Mouse (Mus musculus): Measurements from ENCODE around the gene Ube2d3. TPM values are rescaled to one million over a fixed set of nuclear protein-coding genes. Genes with fewer than 3 reads are reported as not detected.

The Ube2d3 gene
- polyA plus RNA-seq, 1 experiment from 2014 or later: 476 TPM

DNA sequence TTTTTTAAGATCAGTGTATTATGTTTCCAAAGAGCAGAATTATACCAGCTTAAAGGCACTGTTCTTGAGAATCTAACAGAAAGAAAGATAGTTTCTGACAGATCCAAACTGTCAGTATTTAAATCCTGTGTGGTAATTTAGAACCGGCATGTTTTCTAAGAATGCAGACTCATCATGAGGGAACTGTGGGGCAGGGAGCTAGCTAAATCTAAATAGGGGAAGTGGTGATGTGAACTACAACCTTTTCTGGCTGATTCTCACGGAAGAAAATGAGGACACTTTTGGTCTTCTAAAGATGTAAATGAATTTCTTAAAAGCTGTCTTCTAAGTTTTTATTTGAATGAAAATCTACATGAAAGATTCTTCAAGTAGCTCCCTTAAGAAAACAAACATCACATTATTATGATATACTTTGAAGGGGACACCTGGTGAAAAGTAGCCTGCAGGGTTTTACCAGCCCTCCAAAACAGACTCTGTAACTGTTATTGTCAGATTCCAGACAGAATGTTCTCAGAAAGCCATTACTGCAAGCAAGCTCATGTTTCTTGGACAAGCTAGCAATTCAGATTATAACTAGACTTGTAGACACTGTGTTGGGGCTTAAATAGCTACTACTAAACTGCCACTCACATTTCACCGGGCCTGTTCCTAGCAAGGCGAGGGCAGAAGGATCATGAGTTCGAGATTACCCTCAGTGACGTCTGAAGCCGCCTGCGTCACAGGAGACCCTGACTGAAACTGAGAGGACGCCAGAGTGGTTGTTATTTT is 17.2 kb upstream of the Ube2d3 start:
- WGBS: 84% methylated on average over 9 of the region's 9 CpGs
- no peak for ATAC-seq (ENCODE audit: insufficient number of reproducible peaks, insufficient read depth, low FRiP score, low read depth)
- Histone ChIP-seq H3K4me2 (ENCODE audit: low read length) (no peak overlapping the region), H3K9ac (ENCODE audit: low read length) (no peak overlapping the region), H3K27me3 (ENCODE audit: control insufficient read depth, insufficient read depth, low read length) (no peaks in the 10 kb centered on the region), H3K4me1 (ENCODE audit: control insufficient read depth in 2 of 2, insufficient read depth in 2 of 2, low read length in 2 of 2) (peaks cover 0 to 11% of the 10 kb centered on the region in 2 experiments; a peak in 2 of 4 replicates), H3K9me3 (ENCODE audit: control insufficient read depth, low read length) (no peaks in the 10 kb centered on the region), H3K27ac (replicated peaks in 1 of 2; ENCODE audit: control insufficient read depth in 1 of 2, insufficient read depth in 1 of 2, low read depth in 2 of 2, low read length in 2 of 2) (no peak overlapping the region), H3K36me3 (ENCODE audit: control insufficient read depth, insufficient read depth, low read length) (peaks cover 7% of the 10 kb centered on the region), H3K4me3 (ENCODE audit: control insufficient read depth in 1 of 2, insufficient read depth in 1 of 2, low read depth in 1 of 2, low read length in 2 of 2) (no peak overlapping the region)

DNA sequence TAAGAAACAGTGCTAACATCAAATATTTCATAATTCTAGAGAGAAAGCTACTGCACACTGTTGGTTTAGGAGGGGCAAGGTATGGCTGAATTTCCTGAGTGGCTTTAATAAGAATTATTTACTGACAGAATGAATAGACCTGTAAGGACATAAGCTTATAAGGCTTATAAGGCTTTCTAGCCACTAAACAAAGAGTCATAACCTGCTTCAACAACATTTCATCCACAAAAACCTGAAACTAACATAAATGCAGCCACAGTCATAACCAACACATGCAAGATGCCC is 16.7 kb upstream of the Ube2d3 start:
- Histone ChIP-seq H3K9ac (ENCODE audit: low read length) (0 out of 2 replicates have a peak overlapping the region, but pooled peaks have one; percentile 11), H3K4me2 (ENCODE audit: low read length) (no peak overlapping the region), H3K9me3 (ENCODE audit: control insufficient read depth, low read length) (no peaks in the 10 kb centered on the region), H3K27me3 (ENCODE audit: control insufficient read depth, insufficient read depth, low read length) (no peaks in the 10 kb centered on the region), H3K36me3 (ENCODE audit: control insufficient read depth, insufficient read depth, low read length) (peaks cover 5% of the 10 kb centered on the region), H3K4me1 (ENCODE audit: control insufficient read depth in 2 of 2, insufficient read depth in 2 of 2, low read length in 2 of 2) (peaks cover 0 to 11% of the 10 kb centered on the region in 2 experiments; a peak in 2 of 4 replicates), H3K4me3 (ENCODE audit: control insufficient read depth in 1 of 2, insufficient read depth in 1 of 2, low read depth in 1 of 2, low read length in 2 of 2) (no peak overlapping the region), H3K27ac (replicated peaks in 1 of 2; ENCODE audit: control insufficient read depth in 1 of 2, insufficient read depth in 1 of 2, low read depth in 2 of 2, low read length in 2 of 2) (no peak overlapping the region)
- ATAC-seq (ENCODE audit: insufficient number of reproducible peaks, insufficient read depth, low FRiP score, low read depth): no peak

DNA sequence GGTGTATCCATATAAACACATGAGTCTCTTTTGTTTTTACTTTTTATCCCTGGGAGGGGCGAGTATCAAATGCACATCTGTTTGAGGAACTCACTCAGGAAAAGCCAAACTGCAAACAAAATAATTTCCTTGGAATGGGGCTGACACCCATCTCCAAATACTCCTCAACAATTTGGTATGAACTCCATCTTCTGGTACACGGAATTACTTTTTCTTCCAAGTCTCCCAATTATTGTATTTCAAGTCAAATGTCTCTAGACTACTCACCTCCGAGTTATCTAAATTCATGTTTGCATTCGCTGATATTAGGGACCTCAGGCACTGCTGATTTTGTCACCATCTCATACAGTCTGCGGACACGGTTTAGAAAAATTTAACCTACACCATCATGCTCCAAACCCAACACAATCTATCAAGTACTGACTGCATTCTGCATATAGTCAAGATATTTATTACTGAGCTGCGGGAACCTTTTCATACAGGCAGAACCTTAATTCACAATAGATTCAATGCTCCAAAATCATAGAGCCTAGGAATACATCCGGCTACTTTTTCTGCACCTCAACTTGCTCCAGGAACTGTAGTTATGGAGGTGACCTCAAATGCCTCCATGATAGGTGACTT is 15.6 kb upstream of the Ube2d3 start:
- ATAC-seq (ENCODE audit: insufficient number of reproducible peaks, insufficient read depth, low FRiP score, low read depth): no peak

DNA sequence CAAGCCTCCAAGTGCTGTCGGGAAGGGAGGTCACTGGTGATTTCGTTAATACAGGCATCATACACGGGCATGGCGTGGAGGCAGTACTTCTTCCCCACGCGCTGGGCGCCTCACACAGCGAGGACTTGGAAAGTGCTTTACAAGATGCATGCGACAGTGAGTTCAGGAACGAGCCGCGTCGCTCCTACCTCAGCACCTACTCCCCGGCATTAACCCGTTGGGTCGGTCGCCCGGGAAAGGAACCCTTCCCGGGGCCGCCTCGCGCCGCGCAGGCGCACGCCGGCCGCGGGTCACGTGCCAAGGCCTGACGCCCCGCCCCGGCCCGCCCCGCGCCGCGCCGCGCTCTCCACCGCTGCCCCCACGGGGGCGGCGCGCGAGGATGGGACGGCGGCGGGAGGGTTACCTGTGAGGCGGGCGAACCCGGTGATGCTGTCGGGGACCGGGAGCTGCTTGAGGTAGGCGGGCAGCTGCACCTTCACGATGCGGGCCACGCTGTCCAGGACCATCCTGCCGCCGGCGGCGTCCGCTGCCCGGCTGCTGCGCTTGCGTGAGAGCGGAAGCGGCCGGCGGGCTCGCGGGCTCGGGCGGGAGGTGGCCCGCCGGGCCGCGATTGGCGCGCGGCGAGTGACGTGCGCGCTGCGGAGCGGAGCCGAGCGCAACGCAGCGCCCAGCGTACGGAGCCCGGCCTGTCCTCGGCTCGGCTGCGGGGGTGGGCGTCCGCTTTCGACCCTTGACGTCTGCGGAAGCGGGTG is 14.9 kb upstream of the Ube2d3 start:
- Histone ChIP-seq H3K9me3 (ENCODE audit: control insufficient read depth, low read length) (no peaks in the 10 kb centered on the region), H3K4me2 (ENCODE audit: low read length) (peak overlapping the region; percentile 72), H3K4me1 (ENCODE audit: control insufficient read depth in 2 of 2, insufficient read depth in 2 of 2, low read length in 2 of 2) (peaks cover 0 to 11% of the 10 kb centered on the region in 2 experiments; a peak in 2 of 4 replicates), H3K4me3 (ENCODE audit: control insufficient read depth in 1 of 2, insufficient read depth in 1 of 2, low read depth in 1 of 2, low read length in 2 of 2) (peak overlapping the region; percentile 64 to 67), H3K27ac (replicated peaks in 1 of 2; ENCODE audit: control insufficient read depth in 1 of 2, insufficient read depth in 1 of 2, low read depth in 2 of 2, low read length in 2 of 2) (peak overlapping the region; percentile 92 to 95), H3K9ac (ENCODE audit: low read length) (peak overlapping the region; percentile 76), H3K36me3 (ENCODE audit: control insufficient read depth, insufficient read depth, low read length) (no peaks in the 10 kb centered on the region), H3K27me3 (ENCODE audit: control insufficient read depth, insufficient read depth, low read length) (no peaks in the 10 kb centered on the region)
- under 1% methylated on average over 84 of the region's 103 CpGs for WGBS
- ATAC-seq (ENCODE audit: insufficient number of reproducible peaks, insufficient read depth, low FRiP score, low read depth): peak; percentile 98

More for the DNA sequence above, 15.6 kb upstream of the Ube2d3 start:
- peaks cover 0 to 11% of the 10 kb centered on the region in 2 experiments; a peak in 2 of 4 replicates for H3K4me1 ChIP-seq (ENCODE audit: control insufficient read depth in 2 of 2, insufficient read depth in 2 of 2, low read length in 2 of 2)
- H3K4me2 ChIP-seq (ENCODE audit: low read length): peak overlapping the region; percentile 72
- no peaks in the 10 kb centered on the region for H3K36me3 ChIP-seq (ENCODE audit: control insufficient read depth, insufficient read depth, low read length)
- 21% methylated on average over 8 of the region's 8 CpGs for WGBS
- no peaks in the 10 kb centered on the region for H3K27me3 ChIP-seq (ENCODE audit: control insufficient read depth, insufficient read depth, low read length)
- peak overlapping the region; percentile 76 for H3K9ac ChIP-seq (ENCODE audit: low read length)
- H3K27ac ChIP-seq (replicated peaks in 1 of 2; ENCODE audit: control insufficient read depth in 1 of 2, insufficient read depth in 1 of 2, low read depth in 2 of 2, low read length in 2 of 2): peak overlapping the region; percentile 92 to 95
- no peaks in the 10 kb centered on the region for H3K9me3 ChIP-seq (ENCODE audit: control insufficient read depth, low read length)
- H3K4me3 ChIP-seq (ENCODE audit: control insufficient read depth in 1 of 2, insufficient read depth in 1 of 2, low read depth in 1 of 2, low read length in 2 of 2): peak overlapping the region; percentile 64 to 67

DNA sequence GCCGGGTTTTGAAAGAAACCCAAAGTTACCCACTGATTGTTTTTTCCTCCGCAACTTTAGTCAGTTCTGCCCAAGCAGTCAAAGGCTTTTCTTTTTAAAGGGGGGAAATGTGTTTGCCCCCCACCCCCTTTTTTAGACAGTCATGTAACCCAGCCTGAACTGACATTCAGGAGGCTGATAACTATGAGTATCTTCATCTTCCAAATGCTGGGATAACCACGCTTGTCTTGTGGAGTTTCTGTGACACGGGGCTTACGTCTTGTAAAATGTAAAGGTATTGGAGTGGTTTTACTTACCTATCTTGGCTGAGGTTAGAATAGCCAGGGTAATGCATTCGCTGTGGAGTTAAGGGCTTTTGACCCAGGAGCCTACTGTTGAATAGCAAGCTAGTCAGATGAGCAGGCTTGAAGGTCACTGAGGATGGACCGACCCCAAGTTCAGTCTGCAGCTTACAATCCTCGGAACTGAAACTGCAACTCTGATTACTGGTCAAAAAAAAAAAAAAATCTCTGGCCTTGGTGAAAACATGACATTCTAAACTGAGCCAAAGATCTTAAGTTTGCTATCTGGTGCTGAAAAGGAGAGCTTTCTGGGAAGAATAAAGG is 14.2 kb upstream of the Ube2d3 start, which contains the start of gene Cisd2:
TSS of gene Cisd2 (minus strand) at position 318 of the 605 bp plus-strand sequence.
- Histone ChIP-seq H3K4me3 (ENCODE audit: control insufficient read depth in 1 of 2, insufficient read depth in 1 of 2, low read depth in 1 of 2, low read length in 2 of 2) (peak within 1 kb of the TSS; percentile 64 to 67), H3K27ac (replicated peaks in 1 of 2; ENCODE audit: control insufficient read depth in 1 of 2, insufficient read depth in 1 of 2, low read depth in 2 of 2, low read length in 2 of 2) (peak within 1 kb of the TSS; percentile 92 to 95), H3K36me3 (ENCODE audit: control insufficient read depth, insufficient read depth, low read length) (no peaks in the 10 kb centered on the region), H3K4me1 (ENCODE audit: control insufficient read depth in 2 of 2, insufficient read depth in 2 of 2, low read length in 2 of 2) (peaks cover 0 to 11% of the 10 kb centered on the region in 2 experiments; a peak in 2 of 4 replicates), H3K9me3 (ENCODE audit: control insufficient read depth, low read length) (no peaks in the 10 kb centered on the region), H3K27me3 (ENCODE audit: control insufficient read depth, insufficient read depth, low read length) (no peaks in the 10 kb centered on the region), H3K4me2 (ENCODE audit: low read length) (peak within 1 kb of the TSS; percentile 72), H3K9ac (ENCODE audit: low read length) (peak within 1 kb of the TSS; percentile 76)
- no peak for ATAC-seq (ENCODE audit: insufficient number of reproducible peaks, insufficient read depth, low FRiP score, low read depth)
- under 1% methylated on average over 8 of the region's 8 CpGs for WGBS

DNA sequence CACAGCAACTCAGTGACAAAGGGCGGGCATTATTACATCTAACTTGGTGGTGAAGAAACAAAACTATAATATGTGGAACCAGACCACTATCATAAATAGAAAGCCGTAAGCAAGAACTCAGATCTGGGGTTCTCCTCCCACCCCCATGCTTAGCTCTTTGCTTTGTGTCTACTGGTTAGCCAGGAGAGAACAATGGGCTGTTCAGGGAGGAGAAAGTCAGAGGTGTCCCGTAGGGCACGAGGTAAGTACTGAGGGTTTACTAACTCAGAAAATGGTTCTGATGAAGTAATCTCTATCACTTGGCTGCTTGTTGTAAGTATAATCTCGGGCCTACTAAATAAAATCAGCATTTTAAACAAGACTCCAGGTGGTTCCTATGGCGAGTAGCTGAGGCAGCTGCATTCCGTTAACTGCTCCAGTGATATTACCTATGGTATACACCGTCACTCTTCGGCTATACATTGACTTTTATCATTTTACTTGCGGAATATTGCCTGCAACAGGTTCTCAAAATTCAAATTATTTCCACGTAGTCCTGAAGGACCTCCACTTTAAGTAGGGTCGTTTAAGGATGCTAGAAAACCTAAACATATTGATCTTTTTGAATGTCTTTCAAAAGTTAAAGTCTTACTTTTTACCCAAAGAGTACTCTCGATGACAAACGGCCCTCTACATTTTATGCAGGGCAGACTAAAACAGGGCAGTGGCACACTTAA is 890 bp upstream of the Ube2d3 start:
- Histone ChIP-seq H3K4me2 (ENCODE audit: low read length) (peak overlapping the region; percentile 68), H3K27me3 (ENCODE audit: control insufficient read depth, insufficient read depth, low read length) (no peaks in the 10 kb centered on the region), H3K4me3 (ENCODE audit: control insufficient read depth in 1 of 2, insufficient read depth in 1 of 2, low read depth in 1 of 2, low read length in 2 of 2) (peak overlapping the region; percentile 62 to 84; a peak in 3 of 4 replicates), H3K36me3 (ENCODE audit: control insufficient read depth, insufficient read depth, low read length) (peaks cover 17% of the 10 kb centered on the region), H3K9me3 (ENCODE audit: control insufficient read depth, low read length) (no peaks in the 10 kb centered on the region), H3K27ac (replicated peaks in 1 of 2; ENCODE audit: control insufficient read depth in 1 of 2, insufficient read depth in 1 of 2, low read depth in 2 of 2, low read length in 2 of 2) (peak overlapping the region; percentile 67 to 100), H3K9ac (ENCODE audit: low read length) (peak overlapping the region; percentile 78), H3K4me1 (ENCODE audit: control insufficient read depth in 2 of 2, insufficient read depth in 2 of 2, low read length in 2 of 2) (peaks cover 0 to 13% of the 10 kb centered on the region in 2 experiments; a peak in 2 of 4 replicates)
- WGBS: 51% methylated on average over 14 of the region's 14 CpGs
- no peak for ATAC-seq (ENCODE audit: insufficient number of reproducible peaks, insufficient read depth, low FRiP score, low read depth)
